Mouse (Mus musculus) hindbrain, embryonic 11.5 days (tissue): ENCODE results near the gene Cog3. TPM values are rescaled to one million over a fixed set of nuclear protein-coding genes. Genes with fewer than 3 reads are reported as not detected.

Experiments used
- ATAC-seq: fragments of 200-750 bp; cut with Nextera tagmentation; 2 replicates; pipeline ENCODE4 v1.8.0; 2017; ENCODE audit warnings: mild to moderate bottlenecking, moderate TSS enrichment, moderate library complexity; ENCODE audit not compliant: low FRiP score
- DNase-seq: peaks from one replicate; pipeline ENCODE4 v3.0.0-alpha.2; 2015; ENCODE audit warnings: low spot score
- H3K27ac ChIP-seq: fragments of 300-500 bp; sonication (generic); 2 replicates; pipeline ENCODE4 v1.5.1; 2014; ENCODE audit warnings: mild to moderate bottlenecking, low read depth, low read length
- H3K27me3 ChIP-seq: fragments of 300-500 bp; sonication (generic); 2 replicates; pipeline ENCODE4 v1.6.1; 2014; ENCODE audit warnings: mild to moderate bottlenecking, low read length, moderate library complexity, mixed read lengths; ENCODE audit not compliant: control insufficient read depth, insufficient read depth
- H3K36me3 ChIP-seq: fragments of 300-500 bp; sonication (generic); 2 replicates; pipeline ENCODE4 v1.6.1; 2014; ENCODE audit warnings: mild to moderate bottlenecking, low read length, moderate library complexity, mixed read lengths; ENCODE audit not compliant: control insufficient read depth, insufficient read depth
- H3K4me1 ChIP-seq: fragments of 300-500 bp; sonication (generic); replicated peaks from 2 replicates; pipeline ENCODE4 v1.6.1; 2014; ENCODE audit warnings: low read length, mixed read lengths; ENCODE audit not compliant: control insufficient read depth, insufficient read depth
- H3K4me2 ChIP-seq: fragments of 300-500 bp; sonication (generic); replicated peaks from 2 replicates; pipeline ENCODE4 v1.6.1; 2014; ENCODE audit warnings: mild to moderate bottlenecking, low read depth, low read length
- H3K4me3 ChIP-seq: fragments of 300-500 bp; sonication (generic); 2 replicates; pipeline ENCODE4 v1.5.1; 2014; ENCODE audit warnings: low read depth, low read length
- H3K9ac ChIP-seq: fragments of 300-500 bp; sonication (generic); 2 replicates; pipeline ENCODE4 v1.6.1; 2014; ENCODE audit warnings: low read depth, low read length
- H3K9me3 ChIP-seq: fragments of 300-500 bp; sonication (generic); 2 replicates; pipeline ENCODE4 v1.6.1; 2016; ENCODE audit warnings: low read length; ENCODE audit not compliant: control insufficient read depth
- WGBS: fragments of 180-500 bp; shearing (Covaris S2); extraction: QIAGEN DNeasy Blood & Tissue Kit; methylation state at CpG from one replicate; pipeline ENCODE4 v1.1.7; 2014; 5-methylcytosine and 5-hydroxymethylcytosine counted together
- polyA plus RNA-seq: library from polyadenylated mRNA; unstranded; fragments of >200 nt; fragmentation: Nextera tagmentation; extraction: Ambion mirVana; gene quantifications from 2 replicates; pipeline ENCODE4 v1.2.1, GENCODE M21; 2014

Cog3 gene
- polyA plus RNA-seq, 1 experiment from 2014 or later = 23.2 TPM

DNA sequence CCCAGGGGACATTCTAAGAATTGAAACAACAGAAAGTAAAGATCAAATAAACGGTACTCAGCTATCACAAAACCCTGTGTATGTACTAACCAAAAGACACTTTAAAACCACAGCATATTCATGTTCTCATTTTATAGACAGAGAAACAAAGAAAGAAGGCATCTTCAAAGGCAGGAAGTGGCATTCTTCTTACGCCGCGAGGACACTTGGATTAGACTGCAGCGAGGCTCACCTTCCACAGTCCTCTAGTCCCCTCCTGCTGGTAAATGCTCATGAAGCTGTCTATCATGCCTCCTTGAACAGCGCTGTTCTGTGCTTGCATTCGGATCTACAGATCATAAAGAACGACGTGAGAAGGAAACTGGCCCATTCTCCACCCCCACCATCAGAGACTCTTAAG is 15.0 kb upstream of the Cog3 start:
- 90% methylated on average over 9 of the region's 9 CpGs for WGBS
- H3K4me1 ChIP-seq = no peaks in the 10 kb centered on the region
- no peak overlapping the region for H3K4me3 ChIP-seq
- H3K27ac ChIP-seq = no peak overlapping the region
- no peaks in the 10 kb centered on the region for H3K9me3 ChIP-seq
- H3K36me3 ChIP-seq = 0 out of 2 replicates have a peak, but pooled peaks cover under 1% of the 10 kb centered on the region
- H3K27me3 ChIP-seq = no peaks in the 10 kb centered on the region
- DNase-seq (no peak), ATAC-seq (no peak)
- no peak overlapping the region for H3K4me2 ChIP-seq
- no peak overlapping the region for H3K9ac ChIP-seq

DNA sequence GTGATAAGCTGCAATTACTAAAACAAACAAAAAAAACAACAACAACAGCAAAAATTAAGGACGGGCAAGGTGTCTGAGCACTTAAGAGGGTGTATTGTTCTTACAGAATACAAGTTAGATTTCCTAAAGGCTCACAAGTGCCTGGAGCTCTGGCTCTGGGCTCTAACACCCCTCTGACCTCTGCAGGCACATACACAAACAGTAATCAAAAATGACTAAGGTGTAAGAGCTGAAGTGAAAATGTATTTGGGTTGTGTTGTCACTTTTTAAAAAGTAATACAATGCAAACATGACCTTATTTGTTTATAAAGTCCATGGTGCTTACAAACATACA is 13.9 kb upstream of the Cog3 start:
- Histone ChIP-seq H3K9me3 (no peaks in the 10 kb centered on the region), H3K36me3 (no peaks in the 10 kb centered on the region), H3K4me3 (no peak overlapping the region), H3K27ac (no peak overlapping the region), H3K4me1 (no peaks in the 10 kb centered on the region), H3K9ac (no peak overlapping the region), H3K27me3 (no peaks in the 10 kb centered on the region), H3K4me2 (no peak overlapping the region)
- DNase-seq (no peak), ATAC-seq (no peak)
- WGBS = 18% methylated on average over 1 of the region's 1 CpGs

DNA sequence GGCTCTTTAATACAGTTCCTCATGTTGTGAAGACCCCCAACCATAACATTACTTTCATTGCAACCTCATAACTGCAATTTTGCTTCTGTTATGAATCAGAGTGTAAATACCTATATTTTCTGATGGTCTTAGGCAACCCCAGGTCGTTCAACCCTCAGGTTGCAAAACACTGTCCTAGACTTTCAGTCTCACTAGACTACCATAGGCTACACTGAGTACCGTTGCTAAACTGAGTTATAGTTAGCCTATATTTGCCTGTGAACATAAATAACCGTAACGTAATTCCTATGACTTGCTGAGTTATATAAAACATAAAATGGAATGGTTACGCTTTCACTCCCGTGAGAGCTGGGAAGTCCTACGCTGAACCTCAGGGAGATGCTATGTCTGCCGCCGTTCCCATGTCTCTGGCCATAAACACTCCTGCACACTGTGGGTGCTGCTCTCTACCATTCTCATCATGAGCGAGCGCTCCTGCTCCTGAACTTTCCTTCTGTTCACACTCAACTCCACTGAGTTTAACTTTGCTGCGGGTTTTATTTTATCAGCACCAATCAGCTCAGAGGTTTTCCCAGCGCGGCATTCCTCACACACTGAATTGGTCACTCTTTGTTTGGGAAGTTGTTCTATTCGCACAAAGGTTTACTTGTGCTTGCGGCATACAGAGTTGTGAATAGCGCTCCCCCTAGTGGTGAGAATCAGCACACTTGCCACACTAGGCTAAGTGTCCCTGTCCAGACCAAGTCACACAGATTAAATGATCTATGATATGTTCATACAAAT is 13.4 kb upstream of the Cog3 start:
- Histone ChIP-seq H3K4me3 (no peak overlapping the region), H3K9ac (no peak overlapping the region), H3K9me3 (no peaks in the 10 kb centered on the region), H3K36me3 (no peaks in the 10 kb centered on the region), H3K27me3 (no peaks in the 10 kb centered on the region), H3K4me2 (no peak overlapping the region), H3K27ac (no peak overlapping the region), H3K4me1 (no peaks in the 10 kb centered on the region)
- ATAC-seq (peak; percentile 88), DNase-seq (peak; percentile 91)
- 56% methylated on average over 17 of the region's 17 CpGs for WGBS

DNA sequence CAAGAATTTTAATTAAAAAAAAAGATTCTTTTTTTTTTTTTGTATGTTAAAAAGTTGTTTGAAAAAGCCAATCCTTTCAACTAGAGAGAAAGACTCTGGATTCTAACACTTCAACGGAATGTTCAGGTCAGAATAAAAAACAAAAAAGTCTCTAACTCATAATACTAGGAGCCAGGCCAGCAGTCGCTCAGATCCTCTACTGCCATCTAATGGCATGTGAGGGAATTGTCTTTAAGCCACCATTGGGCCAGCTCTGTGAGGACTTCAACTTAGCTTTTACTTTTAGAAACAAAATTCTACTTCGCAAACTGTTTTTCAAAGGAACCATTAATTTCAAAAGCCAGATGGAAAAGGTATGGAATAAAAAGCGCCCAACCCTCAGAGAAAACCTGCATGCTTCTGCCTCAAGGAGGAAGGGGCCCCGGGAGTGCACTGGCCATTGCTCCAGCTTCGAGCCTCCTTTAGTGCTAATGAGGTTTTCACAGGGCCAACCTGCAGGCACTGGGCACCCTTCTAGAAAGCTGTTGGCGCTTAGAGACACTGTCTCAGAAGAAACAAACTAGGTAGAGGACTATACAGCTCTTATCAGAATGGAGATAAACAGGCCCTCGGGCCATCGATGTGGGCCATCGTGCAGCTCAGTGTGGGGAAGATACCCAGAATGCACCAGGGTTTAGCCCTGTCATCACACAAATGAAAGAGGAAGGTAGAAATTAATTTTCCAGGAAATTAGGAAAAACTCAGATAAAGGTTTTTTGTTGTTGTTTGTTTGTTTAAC is 6.9 kb upstream of the Cog3 start:
- H3K4me1 ChIP-seq = no peaks in the 10 kb centered on the region
- DNase-seq (peak; percentile 72), ATAC-seq (no peak)
- WGBS = 66% methylated on average over 10 of the region's 10 CpGs
- H3K27me3 ChIP-seq = no peaks in the 10 kb centered on the region
- H3K27ac ChIP-seq = no peak overlapping the region
- H3K4me3 ChIP-seq = no peak overlapping the region
- H3K4me2 ChIP-seq = no peak overlapping the region
- no peak overlapping the region for H3K9ac ChIP-seq
- no peaks in the 10 kb centered on the region for H3K9me3 ChIP-seq
- H3K36me3 ChIP-seq = no peaks in the 10 kb centered on the region

DNA sequence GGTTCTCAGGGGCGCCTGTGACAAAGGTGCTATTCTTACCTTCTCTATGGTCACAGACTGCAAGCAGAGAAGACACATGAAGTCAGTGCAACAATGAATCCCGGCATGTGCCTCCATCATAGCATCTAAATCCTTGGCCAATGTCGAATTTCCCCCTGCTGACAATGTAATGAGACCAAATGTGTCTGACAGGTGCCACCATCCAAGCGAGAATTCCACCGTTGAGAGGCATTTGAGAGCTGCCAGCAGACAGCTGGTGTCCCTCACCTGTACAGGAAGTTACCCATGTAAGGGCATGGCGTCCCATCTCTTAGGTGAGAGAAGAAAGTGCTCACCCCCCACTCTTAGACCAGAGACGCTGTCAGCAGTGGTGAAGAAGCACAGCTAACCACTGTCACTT is 4.1 kb upstream of the Cog3 start:
- no peak for ATAC-seq
- H3K36me3 ChIP-seq = no peaks in the 10 kb centered on the region
- H3K4me3 ChIP-seq = no peak overlapping the region
- no peaks in the 10 kb centered on the region; the same call in 1 of the 2 replicates for H3K4me1 ChIP-seq
- no peak for DNase-seq
- H3K27me3 ChIP-seq = no peaks in the 10 kb centered on the region
- WGBS = 79% methylated on average over 7 of the region's 7 CpGs
- H3K9me3 ChIP-seq = no peaks in the 10 kb centered on the region
- H3K9ac ChIP-seq = no peak overlapping the region
- H3K27ac ChIP-seq = no peak overlapping the region
- H3K4me2 ChIP-seq = no peak overlapping the region

DNA sequence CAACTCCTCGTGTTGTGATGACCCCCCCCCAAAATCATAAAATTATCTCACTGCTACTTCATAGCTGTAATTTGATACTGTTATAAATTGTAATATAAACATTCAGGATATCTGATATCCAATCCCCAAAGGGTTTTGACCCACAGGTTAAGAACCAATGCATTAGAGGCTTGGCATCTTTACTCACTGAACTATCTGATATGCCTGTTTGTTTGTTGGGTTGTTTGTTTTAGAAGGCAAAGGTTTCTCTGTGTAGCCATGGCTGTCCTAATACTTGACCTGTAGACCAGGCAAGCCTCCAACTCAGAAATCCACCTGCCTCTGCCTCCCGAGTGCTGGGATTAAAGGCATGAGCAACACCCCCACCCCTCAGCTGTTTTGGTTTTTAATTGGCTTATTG is 3.5 kb upstream of the Cog3 start:
- DNase-seq (no peak), ATAC-seq (no peak)
- Histone ChIP-seq H3K27me3 (no peaks in the 10 kb centered on the region), H3K9me3 (no peaks in the 10 kb centered on the region), H3K4me2 (no peak overlapping the region), H3K9ac (no peak overlapping the region), H3K27ac (no peak overlapping the region), H3K4me1 (peaks cover 3% of the 10 kb centered on the region; the same call in 1 of the 2 replicates), H3K4me3 (no peak overlapping the region), H3K36me3 (no peaks in the 10 kb centered on the region)
- WGBS = 73% methylated on average over 2 of the region's 2 CpGs

DNA sequence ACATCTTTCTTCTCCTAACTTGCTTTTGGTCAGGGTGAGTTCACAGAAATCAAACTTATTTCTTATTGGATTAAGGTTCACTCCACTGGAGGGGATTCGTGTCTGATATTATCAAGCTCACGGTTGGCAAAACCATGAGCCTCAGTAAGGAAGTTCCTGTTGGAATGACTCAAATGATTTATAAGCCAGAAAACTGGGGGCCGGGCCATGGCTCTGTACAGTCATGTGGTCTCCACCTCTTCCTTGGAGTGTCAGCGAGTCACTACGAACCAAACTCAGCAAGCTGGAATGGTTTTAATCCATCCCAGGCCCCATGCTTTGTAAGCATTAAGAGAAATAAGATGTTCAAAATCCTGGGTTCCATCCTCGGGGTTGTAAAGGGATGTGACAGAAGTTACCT is 2.7 kb upstream of the Cog3 start:
- H3K4me3 ChIP-seq = no peak overlapping the region
- DNase-seq (no peak), ATAC-seq (no peak)
- 90% methylated on average over 6 of the region's 6 CpGs for WGBS
- no peaks in the 10 kb centered on the region for H3K36me3 ChIP-seq
- H3K4me2 ChIP-seq = no peak overlapping the region
- H3K4me1 ChIP-seq = peaks cover 3% of the 10 kb centered on the region; the same call in 1 of the 2 replicates
- no peak overlapping the region for H3K9ac ChIP-seq
- no peak overlapping the region for H3K27ac ChIP-seq
- no peaks in the 10 kb centered on the region for H3K27me3 ChIP-seq
- no peaks in the 10 kb centered on the region for H3K9me3 ChIP-seq

DNA sequence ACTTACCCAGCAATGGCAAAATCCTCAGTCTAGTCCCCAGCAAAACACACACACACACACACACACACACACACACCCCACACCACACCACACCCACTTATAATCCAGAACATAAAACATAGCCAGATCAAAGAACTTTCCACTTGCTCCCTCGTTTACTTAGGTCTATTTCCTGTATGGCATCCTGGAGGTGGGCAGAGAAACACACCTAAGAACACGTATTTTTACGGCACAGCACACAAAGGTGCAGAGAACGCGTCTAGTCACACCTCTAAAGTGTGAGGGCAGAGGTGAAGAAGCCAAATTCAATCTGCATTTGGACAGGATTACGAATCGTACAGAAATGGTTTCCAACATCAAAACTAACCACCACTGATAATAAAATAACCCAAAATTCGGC is 1.1 kb downstream of the Cog3 start:
- WGBS = 78% methylated on average over 8 of the region's 8 CpGs
- DNase-seq = no peak
- Histone ChIP-seq H3K9me3 (no peaks in the 10 kb centered on the region), H3K27me3 (no peaks in the 10 kb centered on the region), H3K27ac (no peak overlapping the region), H3K4me3 (peak overlapping the region; percentile 96), H3K36me3 (no peaks in the 10 kb centered on the region), H3K9ac (no peak overlapping the region), H3K4me1 (peaks cover 3% of the 10 kb centered on the region; the same call in 1 of the 2 replicates), H3K4me2 (peak overlapping the region; percentile 75)
- ATAC-seq = no peak

DNA sequence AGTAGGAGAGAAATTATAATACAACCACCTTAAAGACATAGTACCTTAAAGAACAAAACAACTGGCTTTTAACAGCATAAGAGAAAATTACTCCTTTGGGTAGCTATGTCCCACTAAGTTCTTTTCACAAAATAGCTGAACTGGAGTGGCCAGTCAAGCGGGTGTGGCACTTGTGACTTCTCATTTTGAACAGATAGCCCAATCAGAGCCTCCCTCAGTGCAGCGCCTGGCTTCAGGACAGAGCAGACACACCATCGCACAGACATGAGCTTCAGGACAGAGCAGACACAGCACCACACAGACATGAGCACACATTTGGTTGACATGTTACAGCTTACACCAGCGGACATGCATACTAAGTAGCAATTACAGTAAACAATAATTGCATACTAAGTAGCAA is 3.3 kb downstream of the Cog3 start:
- no peak overlapping the region for H3K27ac ChIP-seq
- no peak overlapping the region for H3K9ac ChIP-seq
- H3K4me3 ChIP-seq = no peak overlapping the region
- peaks cover 3% of the 10 kb centered on the region; the same call in 1 of the 2 replicates for H3K4me1 ChIP-seq
- 86% methylated on average over 4 of the region's 4 CpGs for WGBS
- DNase-seq (no peak), ATAC-seq (no peak)
- H3K27me3 ChIP-seq = no peaks in the 10 kb centered on the region
- no peaks in the 10 kb centered on the region for H3K36me3 ChIP-seq
- no peaks in the 10 kb centered on the region for H3K9me3 ChIP-seq
- no peak overlapping the region for H3K4me2 ChIP-seq
